22 mouse cellular contexts compared by ENCODE assay signal in genomic region chr13:102773169-102773568, GRCm38 (mm10).
DNase-seq lines count a peak whose midpoint lies in the region; ATAC-seq and TF ChIP-seq lines count a peak whose summit lies in the region.
"Had no signal": no experiment of that assay in that cellular context is flagged by ENCODE, and none has a peak within 500 bp of the region (broad histone marks: within the 10 kb centered on the region; RNA-seq: fewer than 3 reads in every experiment).

No protein-coding gene starts in this region.

- no peak overlapping the region for H3K4me3 ChIP-seq in liver, embryonic 12.5 days
- no peak overlapping the region for H3K4me3 ChIP-seq in liver, embryonic 16.5 days (ENCODE audit: low read depth, low read length)
- H3K4me3 ChIP-seq in lung, postnatal 0 days (ENCODE audit: low read depth, low read length) = no peak overlapping the region
- H3K4me3 ChIP-seq in layer of hippocampus, adult 2 months = no peak overlapping the region
- H3K4me3 ChIP-seq: embryonic facial prominence, embryonic 12.5 days; forebrain, embryonic 15.5 days; heart, embryonic 15.5 days had no signal

- peak overlapping the region; percentile 48; the same call in 1 of the 2 replicates for H3K27ac ChIP-seq in liver, embryonic 12.5 days
- no peak overlapping the region for H3K27ac ChIP-seq in liver, embryonic 16.5 days (ENCODE audit: low read length)
- H3K27ac ChIP-seq in lung, postnatal 0 days (ENCODE audit: low read length) = no peak overlapping the region
- H3K27ac ChIP-seq in layer of hippocampus, adult 2 months = no peak overlapping the region
- H3K27ac ChIP-seq: embryonic facial prominence, embryonic 12.5 days; forebrain, embryonic 15.5 days; heart, embryonic 15.5 days; hindbrain, embryonic 14.5 days had no signal

- peaks cover 20% of the 10 kb centered on the region for H3K4me1 ChIP-seq in liver, embryonic 12.5 days
- peaks cover 4% of the 10 kb centered on the region for H3K4me1 ChIP-seq in liver, embryonic 16.5 days (ENCODE audit: control insufficient read depth, low read depth, low read length)
- H3K4me1 ChIP-seq in lung, postnatal 0 days (ENCODE audit: insufficient read depth, low read depth, low read length) = no peaks in the 10 kb centered on the region; the same call in 1 of the 2 replicates
- H3K4me1 ChIP-seq: heart, embryonic 15.5 days had no signal

- peak; percentile 80; the same call in 1 of the 2 replicates for ATAC-seq in liver, embryonic 12.5 days
- ATAC-seq in liver, embryonic 16.5 days (ENCODE audit: low read depth) = peak; percentile 35
- ATAC-seq in lung, postnatal 0 days = no peak
- ATAC-seq: activated CD4-positive, CD25-positive, alpha-beta regulatory T cell, adult 4 months; forebrain, embryonic 15.5 days; Patski had no signal

- no peaks in the 10 kb centered on the region for H3K9me3 ChIP-seq in liver, embryonic 12.5 days (replicated peaks)
- no peaks in the 10 kb centered on the region for H3K9me3 ChIP-seq in liver, embryonic 16.5 days (replicated peaks; ENCODE audit: control insufficient read depth, low read length)
- H3K9me3 ChIP-seq in lung, postnatal 0 days (ENCODE audit: low read length) = no peaks in the 10 kb centered on the region
- H3K9me3 ChIP-seq: embryonic facial prominence, embryonic 12.5 days; forebrain, embryonic 15.5 days; G1E; heart, embryonic 15.5 days had no signal

- peak; percentile 65 for DNase-seq in c-Kit-positive CD71-positive TER-119-negative erythroid progenitor cells, embryonic 14.5 days (ENCODE audit: low read depth)
- no peak for DNase-seq in heart, adult 11 months
- no peak for DNase-seq in kidney, postnatal 36 days
- DNase-seq in lung, postnatal 0 days (ENCODE audit: low spot score) = no peak
- DNase-seq in layer of hippocampus, adult 2 months (ENCODE audit: low spot score in 2 of 2) = no peak
- DNase-seq: adrenal gland, postnatal 14 days; cerebellum, adult 11 months; cerebellum, adult 8-10 months; cerebellum, postnatal 14 days; gastrocnemius, postnatal 36 days; heart, adult 18-20 months; heart, postnatal 14 days had no signal

- H3K9ac ChIP-seq in liver, embryonic 12.5 days = no peak overlapping the region
- no peak overlapping the region for H3K9ac ChIP-seq in liver, embryonic 16.5 days (ENCODE audit: low read depth, low read length)
- no peak overlapping the region for H3K9ac ChIP-seq in lung, postnatal 0 days (replicated peaks; ENCODE audit: low read depth)
- H3K9ac ChIP-seq: embryonic facial prominence, embryonic 12.5 days; forebrain, embryonic 15.5 days; heart, embryonic 15.5 days; hindbrain, embryonic 14.5 days had no signal

- H3K4me2 ChIP-seq in liver, embryonic 12.5 days = peak overlapping the region; percentile 14; the same call in 1 of the 2 replicates
- H3K4me2 ChIP-seq in liver, embryonic 16.5 days (ENCODE audit: low read depth, low read length) = no peak overlapping the region
- no peak overlapping the region for H3K4me2 ChIP-seq in lung, postnatal 0 days (replicated peaks; ENCODE audit: low read depth, low read length)
- H3K4me2 ChIP-seq: embryonic facial prominence, embryonic 12.5 days; forebrain, embryonic 15.5 days; heart, embryonic 11.5 days; heart, embryonic 15.5 days; hindbrain, embryonic 14.5 days had no signal

- H3K27me3 ChIP-seq in liver, embryonic 12.5 days (replicated peaks) = no peaks in the 10 kb centered on the region
- H3K27me3 ChIP-seq in liver, embryonic 16.5 days (ENCODE audit: control insufficient read depth, insufficient read depth, low read depth, low read length) = no peaks in the 10 kb centered on the region
- H3K27me3 ChIP-seq in lung, postnatal 0 days (replicated peaks; ENCODE audit: insufficient read depth, low read length) = no peaks in the 10 kb centered on the region
- H3K27me3 ChIP-seq: embryonic facial prominence, embryonic 12.5 days; forebrain, embryonic 15.5 days; heart, embryonic 15.5 days; Patski had no signal

- TF ChIP-seq EP300 in lung, postnatal 0 days (IDR thresholded peaks at IDR 0.05) = no peak

- no peak for TF ChIP-seq CTCF in lung, postnatal 0 days (IDR thresholded peaks at IDR 0.05)
- TF ChIP-seq CTCF in layer of hippocampus, adult 2 months (conservative IDR thresholded peaks at IDR 0.05) = no peak

- 34% methylated on average over 9 of the region's 9 CpGs for WGBS in liver, embryonic 12.5 days (ENCODE audit: insufficient replicate concordance)
- 25% methylated on average over 9 of the region's 9 CpGs for WGBS in liver, embryonic 16.5 days (ENCODE audit: insufficient replicate concordance)
- WGBS in lung, postnatal 0 days = 79% methylated on average over 9 of the region's 9 CpGs

- H3K36me3 ChIP-seq in liver, embryonic 12.5 days = peaks cover 13% of the 10 kb centered on the region
- H3K36me3 ChIP-seq in liver, embryonic 16.5 days (ENCODE audit: control insufficient read depth, insufficient read depth) = no peaks in the 10 kb centered on the region
- peaks cover 6% of the 10 kb centered on the region; the same call in 1 of the 2 replicates for H3K36me3 ChIP-seq in lung, postnatal 0 days (ENCODE audit: insufficient read depth, low read length)
- H3K36me3 ChIP-seq: forebrain, embryonic 15.5 days; G1E had no signal
